Mouse (Mus musculus): ENCODE data around the gene Epo.

- TF ChIP-seq POLR2A (IDR thresholded peaks at IDR 0.05; ENCODE audit: borderline replicate concordance, insufficient read depth, low read length): no peak
- TF ChIP-seq CTCF (IDR thresholded peaks at IDR 0.05; ENCODE audit: borderline replicate concordance, insufficient read depth, low read depth, low read length): no peak
These were observed 5.6 kb downstream of the Epo start for GRCm38 (mm10) chr5:137527413-137527812.

Data from cerebellum, adult 2 months (tissue).